Mouse (Mus musculus) erythroblast, adult 5-6 weeks (primary cell): ENCODE measurements around the gene Lrrc30. TPM values are rescaled to one million over a fixed set of nuclear protein-coding genes. Genes with fewer than 3 reads are reported as not detected.

Experiments used
- ATAC-seq: replicated peaks from 2 replicates; pipeline ENCODE4 v1.8.0; 2016; ENCODE audit warnings: moderate number of reproducible peaks, mild to moderate bottlenecking, moderate TSS enrichment, inconsistent platforms; ENCODE audit not compliant: poor library complexity, low FRiP score, severe bottlenecking
- total RNA-seq, 2 experiments: library from RNA; stranded (forward) in 1 of 2; stranded (reverse) in 1 of 2; fragments of 150-400 nt in 1 of 2; fragments of 200-764, 138-1000 nt in 1 of 2; gene quantifications; 2 replicates each; pipeline versions ENCODE4 v1.2.3 to v1.2.4; 2015 to 2017; ENCODE audit warnings: low replicate concordance in 2 of 2

The Lrrc30 gene
- not detected in 2 replicates for total RNA-seq (2015; ENCODE audit: low replicate concordance)
- total RNA-seq (2017; ENCODE audit: low replicate concordance): not detected in 2 replicates

DNA sequence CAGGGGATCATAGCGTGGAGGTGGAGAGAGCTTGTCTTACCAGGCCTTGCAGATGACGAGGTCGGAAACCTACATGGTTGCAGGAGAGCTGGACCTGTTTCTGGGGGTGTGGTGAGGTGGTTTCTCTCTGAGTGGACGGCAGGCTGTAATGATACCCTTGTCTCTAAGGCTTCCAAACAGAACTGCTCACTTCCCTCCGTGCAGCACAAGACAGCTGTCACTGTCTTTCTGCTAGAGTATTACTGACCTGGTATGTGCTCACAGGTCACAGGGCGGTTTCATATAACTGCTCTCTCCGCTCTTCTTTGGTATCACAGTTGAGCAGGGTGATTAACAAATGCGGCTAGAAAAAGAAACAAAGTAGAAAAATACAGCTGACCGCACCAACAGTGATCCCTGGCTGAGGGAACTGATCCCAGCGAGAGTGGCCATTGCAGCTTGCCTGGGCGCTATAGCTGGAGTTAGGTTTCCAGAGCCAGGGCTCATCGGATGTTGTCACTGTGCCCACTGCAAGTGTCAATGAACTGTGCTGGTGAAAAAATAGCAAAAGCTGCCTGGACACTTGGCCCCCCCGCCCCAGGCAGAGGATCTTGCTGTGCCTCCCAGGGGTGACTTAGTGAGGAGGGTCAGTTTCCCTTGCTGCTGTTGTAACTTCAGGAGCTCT lies at the start of gene Lrrc30:
Gene Lrrc30 (minus strand): TSS at position 48 of the 664 bp plus-strand sequence.
- ATAC-seq: no peak

DNA sequence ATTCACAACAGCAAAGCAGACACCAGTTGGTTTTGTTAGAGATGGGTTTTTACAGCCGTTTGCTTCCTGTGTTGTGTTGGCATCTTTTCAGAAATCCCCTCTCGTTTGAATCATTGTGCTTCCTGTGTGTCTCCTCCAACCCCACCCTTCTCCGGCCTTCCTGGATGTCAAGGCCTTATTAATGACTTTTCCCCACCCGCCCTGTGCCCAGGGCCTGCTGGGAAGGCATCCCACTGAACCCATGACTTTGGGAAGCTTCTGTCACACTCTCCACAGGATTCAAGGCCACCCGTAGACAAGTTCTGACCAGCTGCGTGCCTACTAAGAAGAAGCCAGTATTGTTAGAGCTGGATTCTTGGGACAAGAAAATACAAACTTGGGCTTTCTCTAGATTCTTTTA lies 48.6 kb upstream of the Lrrc30 start:
- ATAC-seq: no peak

DNA sequence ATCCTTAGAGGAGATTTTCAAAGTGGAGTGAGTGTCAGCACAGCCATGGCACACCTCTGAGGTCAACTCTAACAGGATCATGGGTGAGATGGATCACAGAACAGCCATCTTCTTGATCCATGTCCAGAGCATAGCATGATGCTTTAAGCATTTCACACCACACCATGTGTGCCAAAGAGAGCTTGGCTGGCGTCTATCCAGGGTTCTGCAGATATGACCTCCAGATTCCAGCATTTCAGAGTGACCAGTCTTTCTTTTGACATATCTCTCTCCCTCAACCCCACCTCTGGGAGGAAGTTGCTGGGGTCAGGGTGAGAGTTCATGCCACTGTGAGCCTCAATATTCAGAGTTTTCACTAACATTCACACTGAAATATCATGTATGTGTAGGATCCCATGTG lies 46.1 kb upstream of the Lrrc30 start:
- no peak for ATAC-seq

DNA sequence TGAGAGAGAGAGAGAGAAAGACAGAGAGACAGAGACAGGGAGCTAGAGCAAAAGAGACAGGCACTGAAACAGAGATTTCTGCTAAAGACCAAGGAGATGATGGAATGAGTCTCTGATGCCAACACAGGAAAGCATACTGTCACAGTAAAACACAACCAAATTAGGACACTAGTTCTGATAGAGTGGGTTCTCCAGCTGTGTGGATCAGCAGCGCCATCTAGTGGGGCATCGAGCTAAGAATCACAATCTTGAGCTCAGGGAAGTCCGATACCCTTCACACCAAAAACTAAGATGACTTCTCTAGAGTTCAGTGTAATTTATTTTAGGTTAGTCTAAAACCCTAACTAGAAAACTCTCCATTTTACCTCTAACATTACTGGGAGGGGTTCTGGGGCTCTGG lies 35.5 kb upstream of the Lrrc30 start:
- ATAC-seq: no peak

DNA sequence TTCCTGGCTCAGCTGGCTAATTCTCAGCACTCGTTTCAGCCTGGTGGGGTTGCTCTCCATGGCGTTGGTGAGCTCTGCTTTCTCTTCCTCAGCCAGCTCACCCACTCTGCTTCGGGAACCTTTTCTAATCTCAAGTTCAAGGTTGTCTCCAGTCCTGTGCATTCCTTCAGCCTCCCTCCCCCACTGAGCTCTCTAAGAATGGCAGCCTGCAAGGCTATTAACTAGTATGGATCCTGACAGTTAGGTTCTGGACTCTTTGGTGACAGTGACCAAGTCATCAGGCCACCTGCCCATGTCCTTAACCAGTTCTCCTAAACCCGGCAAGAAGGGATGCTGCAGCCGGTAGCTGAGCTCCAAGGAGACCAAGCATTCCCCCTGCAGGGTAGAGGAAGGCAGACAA lies 34.5 kb upstream of the Lrrc30 start:
- no peak for ATAC-seq

DNA sequence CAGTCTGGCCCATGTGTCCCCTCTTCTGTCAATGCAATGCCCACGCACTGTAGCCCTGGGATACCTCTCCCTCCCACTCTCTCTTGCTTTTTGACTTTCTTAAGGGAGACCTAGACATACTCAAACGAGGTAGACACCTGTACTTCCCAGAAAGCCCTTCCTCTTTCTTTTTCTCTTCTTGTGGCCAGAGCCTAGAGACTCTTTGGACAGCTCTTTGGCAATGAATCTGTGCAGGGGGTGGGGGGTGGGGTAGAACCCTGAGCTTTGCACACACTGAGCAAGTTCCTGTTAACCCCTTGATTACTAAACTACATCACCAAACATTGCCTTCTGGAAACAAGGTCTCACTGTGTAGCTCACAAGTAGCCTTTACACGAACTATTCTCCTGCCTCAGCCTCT lies 31.8 kb upstream of the Lrrc30 start:
- no peak for ATAC-seq

DNA sequence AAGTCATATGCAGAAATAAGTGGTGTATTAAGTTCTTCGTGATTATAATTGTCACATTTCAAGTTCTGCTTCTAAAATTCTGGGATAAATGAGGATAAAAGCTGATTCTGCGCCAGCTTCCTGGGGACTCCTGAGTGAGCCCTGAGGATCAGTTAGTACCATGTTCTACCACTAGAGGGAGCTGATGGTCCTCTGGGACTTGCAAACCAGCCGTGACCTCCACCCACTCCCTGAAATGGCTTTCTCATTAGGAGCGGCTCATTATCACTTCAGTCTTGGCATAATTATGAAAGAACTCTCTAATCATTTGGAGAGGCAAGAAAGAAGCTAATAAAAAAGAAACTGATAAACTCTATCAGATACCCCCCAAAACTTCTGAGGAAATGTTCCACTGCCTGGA lies 19.0 kb upstream of the Lrrc30 start:
- ATAC-seq: no peak

DNA sequence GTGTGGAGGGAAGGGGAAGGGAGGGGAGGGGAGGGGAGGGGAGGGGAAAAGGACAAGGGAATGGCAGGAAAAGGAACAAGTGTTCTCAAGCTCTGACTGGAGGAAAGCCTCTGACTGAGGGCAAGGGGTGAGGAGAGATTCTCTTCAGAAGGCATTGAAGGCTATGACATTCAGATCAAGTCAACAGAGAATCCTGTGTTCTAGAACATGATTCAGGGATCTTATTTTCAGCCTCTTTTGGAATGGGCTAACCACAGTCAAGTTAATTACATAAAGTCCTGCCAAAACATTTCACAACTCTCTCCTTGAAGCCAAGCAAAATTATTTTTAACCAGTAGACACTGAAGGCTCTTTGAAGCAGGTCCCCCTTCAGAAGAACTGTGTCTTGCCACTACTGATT lies 9.1 kb upstream of the Lrrc30 start:
- ATAC-seq: no peak

DNA sequence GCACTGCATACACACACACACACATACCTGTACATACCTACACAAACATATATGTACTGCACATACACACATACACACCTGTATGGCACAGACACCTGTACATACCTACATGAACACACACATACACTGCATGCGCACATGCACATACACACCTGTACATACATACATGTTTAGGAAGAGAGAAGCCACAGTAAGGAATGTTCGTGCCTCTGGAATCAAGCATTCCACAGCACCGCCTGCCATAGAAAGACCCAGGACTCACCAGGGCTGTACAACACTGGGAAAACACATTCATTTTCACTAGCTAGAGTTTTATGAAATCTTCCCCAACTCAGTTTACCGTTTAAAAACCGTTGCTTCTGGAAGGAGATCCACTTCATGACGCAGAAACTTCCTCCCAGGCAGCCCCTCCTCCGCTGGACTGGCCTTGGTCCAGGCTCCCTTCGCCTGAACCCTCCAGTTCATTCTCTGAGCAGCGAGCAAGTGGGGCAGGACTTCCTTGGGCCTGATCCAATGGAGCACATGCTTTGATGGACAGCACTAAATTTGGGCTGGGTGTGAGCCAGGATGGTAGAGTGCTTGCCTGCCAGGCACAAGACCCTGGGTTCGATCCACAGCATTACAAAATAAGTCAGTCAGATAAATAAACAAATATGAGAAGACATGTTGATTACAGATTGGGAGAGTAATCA lies 5.7 kb upstream of the Lrrc30 start:
- ATAC-seq: no peak

DNA sequence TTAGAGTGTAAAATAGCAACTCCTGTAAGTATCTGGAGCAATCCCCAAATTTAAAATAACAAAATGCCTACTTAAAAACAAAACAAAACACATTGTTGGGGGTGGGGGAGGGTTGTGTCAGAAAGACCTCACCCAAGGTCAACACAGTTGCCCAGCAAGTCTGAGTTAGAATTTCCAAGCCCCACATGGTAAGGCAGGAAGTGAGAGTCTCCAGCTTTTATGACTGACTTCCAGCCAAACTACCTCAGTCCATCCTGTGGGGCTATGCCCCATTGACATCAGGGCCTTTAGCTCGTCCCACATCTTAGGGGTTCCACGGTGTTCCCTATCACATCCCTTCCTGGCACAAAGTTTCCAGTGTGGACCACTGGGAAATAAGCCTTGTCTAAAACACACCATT lies 4.4 kb upstream of the Lrrc30 start:
- no peak for ATAC-seq

DNA sequence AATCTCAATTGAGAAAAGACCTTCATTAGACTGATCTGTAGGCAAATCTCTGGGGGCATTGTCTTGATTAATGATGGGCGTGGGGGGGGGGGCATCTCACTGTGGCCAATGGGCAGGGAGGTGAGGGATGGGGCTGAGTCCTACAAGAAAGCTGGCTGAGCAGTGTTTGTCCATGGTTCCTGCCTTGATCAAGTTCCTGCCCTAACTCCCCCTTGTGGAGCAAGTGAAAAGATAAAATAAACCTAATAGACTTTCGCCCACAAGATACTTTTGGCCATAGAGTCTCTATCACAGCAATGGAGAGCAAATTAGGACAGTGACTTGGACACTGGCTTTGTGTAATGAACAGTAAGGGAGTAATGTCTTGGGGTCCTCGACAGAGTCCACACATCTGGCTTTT lies 3.8 kb upstream of the Lrrc30 start:
- no peak for ATAC-seq

DNA sequence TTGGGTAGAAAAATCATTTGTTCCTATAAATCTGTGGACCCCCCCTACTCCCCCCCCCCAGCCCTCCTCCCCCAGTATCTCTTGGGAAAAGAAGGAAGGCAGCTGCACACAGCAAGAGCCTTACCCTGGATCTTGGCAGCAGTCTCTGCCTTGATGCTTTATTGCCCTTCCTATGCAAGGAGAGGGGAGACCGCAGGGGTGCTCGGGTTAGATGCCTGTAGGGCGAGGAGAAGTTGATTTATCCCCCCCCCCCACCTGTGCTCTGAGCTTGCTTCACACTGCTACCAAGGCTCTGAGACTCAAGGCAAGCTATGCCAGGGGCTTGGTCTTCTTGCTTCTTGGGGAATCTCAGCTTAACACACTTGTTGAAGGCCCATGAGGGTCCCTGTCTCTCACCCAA lies 2.8 kb downstream of the Lrrc30 start:
- no peak for ATAC-seq

DNA sequence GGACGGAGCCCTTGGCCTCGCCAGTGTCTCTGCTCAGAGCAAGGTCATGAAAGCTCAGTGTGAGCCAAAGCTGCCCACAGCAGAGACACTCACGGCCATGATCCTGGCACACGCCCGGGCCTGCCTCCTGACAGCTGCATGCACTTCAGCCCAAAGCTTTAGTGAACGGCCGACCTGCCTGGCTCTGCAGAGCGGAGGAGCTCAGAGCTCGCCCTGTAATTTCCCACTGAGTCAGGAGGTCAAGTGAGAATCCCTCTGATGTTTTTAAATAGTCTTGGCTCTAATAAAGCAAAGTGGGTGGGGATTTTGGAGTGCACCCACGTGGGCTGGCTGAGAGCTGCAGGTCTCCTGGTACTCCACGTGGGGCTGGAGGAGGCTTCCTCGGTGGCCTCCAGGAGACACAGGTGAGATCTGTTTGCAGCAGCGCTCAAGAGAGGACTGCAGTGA lies 3.3 kb downstream of the Lrrc30 start:
- no peak for ATAC-seq

DNA sequence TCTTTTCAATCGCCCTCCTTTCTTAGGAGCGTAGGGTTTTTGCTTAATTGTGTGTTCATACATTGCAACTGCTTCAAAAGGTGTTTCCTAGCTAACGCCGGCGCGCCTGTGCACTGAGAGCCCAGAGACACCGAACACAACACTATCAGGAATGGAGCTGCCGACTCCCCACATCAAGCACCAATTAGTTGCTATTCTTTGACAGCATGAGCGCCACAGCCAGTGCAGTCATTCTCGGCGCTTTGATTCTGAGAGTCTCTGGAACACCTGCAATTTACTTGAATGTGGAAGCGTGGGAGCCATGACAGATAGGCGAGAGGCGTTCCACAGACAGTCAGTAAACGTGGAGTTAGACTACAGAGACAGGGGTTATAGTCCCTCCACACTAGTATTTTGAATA lies 4.0 kb downstream of the Lrrc30 start:
- no peak for ATAC-seq

DNA sequence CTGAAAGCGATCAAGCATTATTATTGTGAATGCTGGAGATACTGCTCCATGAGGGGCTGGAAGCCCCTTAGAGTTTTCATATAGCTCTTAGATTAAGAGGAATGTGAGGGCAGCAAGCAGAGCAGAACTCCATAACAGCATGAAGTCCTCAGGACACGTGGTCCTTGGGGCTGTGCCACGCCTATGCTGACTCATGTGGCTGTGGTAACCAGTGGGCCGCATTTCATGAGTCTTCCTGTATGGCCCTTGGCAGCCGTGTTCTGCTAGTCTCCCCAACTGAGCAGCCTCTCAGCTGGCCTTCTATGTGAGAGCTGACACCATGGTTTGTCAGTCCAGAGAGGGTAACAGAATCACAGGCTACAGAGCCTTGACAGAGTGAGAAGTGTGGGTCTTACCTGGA lies 7.1 kb downstream of the Lrrc30 start:
- no peak for ATAC-seq

DNA sequence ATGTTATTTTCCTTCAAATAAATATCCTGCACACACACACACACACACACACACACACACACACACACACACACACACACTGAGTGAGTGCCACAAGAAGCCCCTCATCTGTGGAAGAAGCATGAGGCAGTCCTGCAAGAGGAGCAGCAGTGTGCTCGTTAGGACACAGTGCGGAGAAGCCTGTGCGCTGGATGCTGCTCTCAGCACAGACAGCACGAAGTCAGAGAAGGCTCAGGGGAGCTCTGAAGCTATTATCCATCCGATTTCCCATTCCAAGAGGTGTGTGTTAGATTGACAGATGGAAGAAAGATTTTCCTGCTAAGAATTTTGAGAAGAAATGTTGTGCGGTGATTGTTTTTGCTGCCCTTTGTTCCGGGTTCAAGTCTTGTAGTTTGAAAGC lies 13.5 kb downstream of the Lrrc30 start:
- ATAC-seq: no peak

DNA sequence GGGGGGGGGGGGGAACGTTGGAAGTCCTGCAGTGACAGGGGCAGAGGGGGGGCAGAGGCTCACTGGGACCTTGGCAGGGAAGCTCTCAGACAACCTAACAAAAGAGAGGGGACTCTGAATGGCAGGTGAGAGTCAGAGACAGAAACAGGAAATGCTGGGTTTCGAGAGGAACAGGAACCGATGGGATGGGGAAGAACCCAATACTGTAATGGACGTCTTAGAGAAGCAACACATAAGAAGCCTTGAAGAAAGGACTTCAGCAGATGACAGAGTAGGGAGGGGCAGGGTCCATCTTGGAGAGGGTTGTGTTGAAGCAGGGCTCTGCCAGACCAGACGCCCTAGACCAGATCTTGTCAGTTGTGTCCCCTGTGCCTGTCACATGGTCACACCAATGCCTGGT lies 18.1 kb downstream of the Lrrc30 start:
- ATAC-seq: no peak

DNA sequence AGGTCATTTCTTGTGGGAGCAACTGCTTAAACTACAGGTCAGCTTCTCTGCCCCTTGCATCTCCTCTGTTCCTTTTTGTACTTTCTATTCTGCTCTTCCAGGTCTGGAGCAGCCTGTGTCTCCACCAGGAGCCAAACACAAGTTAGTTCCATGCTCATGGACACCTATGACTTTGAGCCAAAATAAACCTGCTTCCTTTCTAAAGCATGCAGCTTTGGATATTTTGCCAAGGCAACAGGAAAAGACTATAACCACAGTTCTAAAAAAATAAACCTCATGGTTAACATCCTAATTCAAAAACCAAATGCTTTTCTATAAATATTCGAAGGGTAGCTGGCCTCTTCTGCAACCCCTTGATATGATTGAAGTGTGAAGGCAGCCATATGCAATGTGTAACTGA lies 19.9 kb downstream of the Lrrc30 start:
- ATAC-seq: no peak

DNA sequence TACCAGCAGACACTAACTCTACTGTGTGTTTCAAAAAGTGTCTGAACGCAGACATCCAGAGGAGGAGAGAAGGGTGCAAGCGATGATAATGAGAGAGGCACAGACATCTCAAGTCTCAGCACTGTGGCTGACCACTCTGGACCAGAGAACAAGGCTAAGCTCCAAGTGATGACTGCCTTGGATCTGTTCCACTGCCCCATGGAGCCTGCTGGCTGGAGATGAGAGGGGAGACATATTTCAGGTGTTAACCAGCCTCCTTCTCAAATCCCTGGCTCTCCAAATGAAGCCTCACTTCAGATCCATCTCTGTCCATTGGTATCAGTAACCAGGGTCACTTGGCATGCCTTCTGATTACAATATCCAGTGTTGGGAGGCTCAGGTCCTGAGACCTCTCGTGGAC lies 20.4 kb downstream of the Lrrc30 start:
- no peak for ATAC-seq

DNA sequence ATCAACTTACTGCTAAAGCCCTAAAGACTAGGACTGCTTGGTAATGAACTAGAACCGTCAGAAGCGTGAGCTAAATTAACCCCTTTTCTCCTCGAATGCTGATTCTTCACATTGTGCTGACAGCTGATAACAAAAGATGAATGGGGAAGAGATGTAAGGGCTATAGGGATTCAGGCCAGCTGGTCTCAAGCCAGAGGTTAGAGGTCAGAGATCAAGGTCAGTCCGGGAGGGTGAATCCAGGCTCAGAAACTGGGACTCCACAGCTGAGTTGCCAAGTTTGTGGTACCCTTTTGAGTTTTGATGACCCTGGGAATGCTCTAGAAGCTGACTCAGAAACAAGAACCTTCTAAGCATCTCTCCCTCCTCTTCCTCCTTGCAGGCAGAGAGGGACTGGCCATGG lies 28.1 kb downstream of the Lrrc30 start:
- no peak for ATAC-seq

DNA sequence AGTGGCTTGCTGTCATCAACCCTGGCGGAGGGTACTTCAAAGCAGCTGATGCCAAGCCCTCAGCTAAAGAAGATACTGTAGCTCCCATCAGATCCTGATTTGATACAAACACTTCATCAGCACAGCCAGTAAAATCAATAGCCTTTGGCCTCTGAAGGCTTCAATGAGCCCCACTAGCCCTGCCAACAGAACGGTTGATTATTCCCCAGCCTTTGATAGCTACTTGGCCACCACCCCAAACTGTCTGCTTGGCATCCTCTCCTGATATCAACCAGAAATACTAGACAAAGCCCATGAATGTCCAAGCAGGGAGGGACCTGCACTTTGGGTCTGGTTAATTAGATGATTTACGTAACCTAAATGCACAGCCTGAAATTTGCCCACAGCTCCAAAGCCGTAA lies 30.0 kb downstream of the Lrrc30 start:
- ATAC-seq: no peak
